Mouse (Mus musculus) liver, embryonic 15.5 days (tissue): ENCODE measurements at regions not wholly inside any gene's neighbourhood (a gene's known extent, or its start where the extent isn't known, plus 50 kb on each side); places are given as distances from the start of the nearest gene placed in this dataset.

ENCODE experiments used
- ATAC-seq: fragments of 200-750 bp; cut with Nextera tagmentation; 2 replicates; pipeline ENCODE4 v1.8.0; 2017; ENCODE audit warnings: moderate number of reproducible peaks, mild to moderate bottlenecking, moderate library complexity; ENCODE audit not compliant: insufficient read depth
- H3K27ac ChIP-seq: fragments of 300-500 bp; sonication (generic); replicated peaks from 2 replicates; pipeline ENCODE4 v1.5.1; 2015; ENCODE audit warnings: mild to moderate bottlenecking, inconsistent platforms
- H3K27me3 ChIP-seq: fragments of 300-500 bp; sonication (generic); 2 replicates; pipeline ENCODE4 v1.6.1; 2015; ENCODE audit warnings: mild to moderate bottlenecking, inconsistent platforms
- H3K36me3 ChIP-seq: fragments of 300-500 bp; sonication (generic); replicated peaks from 2 replicates; pipeline ENCODE4 v1.6.1; 2015; ENCODE audit warnings: moderate library complexity, mild to moderate bottlenecking, inconsistent platforms
- H3K4me1 ChIP-seq: fragments of 300-500 bp; sonication (generic); replicated peaks from 2 replicates; pipeline ENCODE4 v1.6.1; 2015; ENCODE audit warnings: inconsistent platforms
- H3K4me2 ChIP-seq: fragments of 300-500 bp; sonication (generic); 2 replicates; pipeline ENCODE4 v1.6.1; 2015; ENCODE audit warnings: moderate library complexity, mild to moderate bottlenecking, inconsistent platforms
- H3K4me3 ChIP-seq: fragments of 300-500 bp; sonication (generic); replicated peaks from 2 replicates; pipeline ENCODE4 v1.5.1; 2015; ENCODE audit warnings: mild to moderate bottlenecking, inconsistent platforms
- H3K9ac ChIP-seq: fragments of 300-500 bp; sonication (generic); 2 replicates; pipeline ENCODE4 v1.6.1; 2015; ENCODE audit warnings: moderate library complexity, mild to moderate bottlenecking, inconsistent platforms
- H3K9me3 ChIP-seq: fragments of 300-500 bp; sonication (generic); replicated peaks from 2 replicates; pipeline ENCODE4 v1.6.1; 2016; ENCODE audit warnings: inconsistent platforms
- WGBS: fragments of 180-500 bp; shearing (Covaris S2); methylation state at CpG from one replicate; pipeline ENCODE4 v1.1.7; 2015; ENCODE audit warnings: mixed read lengths; ENCODE audit not compliant: insufficient replicate concordance; 5-methylcytosine and 5-hydroxymethylcytosine counted together

DNA sequence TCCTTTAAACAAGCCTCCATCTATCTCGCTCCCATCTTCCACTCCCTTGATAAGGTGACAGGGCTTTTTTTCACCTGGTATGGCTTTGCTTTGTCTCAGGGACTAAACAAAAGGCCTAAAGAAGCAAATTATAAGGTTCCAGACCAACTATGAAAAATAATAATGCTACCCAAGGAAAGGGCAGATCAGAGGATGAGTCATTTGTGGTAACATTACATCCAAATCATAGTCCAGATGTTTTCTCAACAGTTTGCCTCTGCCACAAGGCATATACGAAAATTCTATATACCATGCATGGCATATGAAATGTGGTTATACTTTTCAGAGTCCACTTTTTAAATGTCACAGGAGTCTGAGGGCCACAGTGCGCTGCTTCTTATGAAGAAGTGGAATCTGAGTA, 302.7 kb downstream of the Lpin1 start:
- H3K27ac ChIP-seq = no peak overlapping the region
- no peaks in the 10 kb centered on the region for H3K4me1 ChIP-seq
- ATAC-seq = no peak
- no peaks in the 10 kb centered on the region for H3K27me3 ChIP-seq
- H3K4me2 ChIP-seq = no peak overlapping the region
- no peaks in the 10 kb centered on the region for H3K9me3 ChIP-seq
- H3K4me3 ChIP-seq = no peak overlapping the region
- no peaks in the 10 kb centered on the region for H3K36me3 ChIP-seq
- H3K9ac ChIP-seq = no peak overlapping the region
- WGBS = 55% methylated on average over 3 of the region's 3 CpGs

GRCm38 (mm10) chr12:16304701-16305377, 305.9 kb downstream of the Lpin1 start:
- no peak overlapping the region for H3K4me3 ChIP-seq
- H3K4me1 ChIP-seq = no peaks in the 10 kb centered on the region
- no peaks in the 10 kb centered on the region for H3K36me3 ChIP-seq
- no peak overlapping the region for H3K9ac ChIP-seq
- 64% methylated on average over 9 of the region's 9 CpGs for WGBS
- H3K27ac ChIP-seq = no peak overlapping the region
- no peaks in the 10 kb centered on the region for H3K9me3 ChIP-seq
- no peak for ATAC-seq
- no peak overlapping the region for H3K4me2 ChIP-seq
- no peaks in the 10 kb centered on the region for H3K27me3 ChIP-seq

DNA sequence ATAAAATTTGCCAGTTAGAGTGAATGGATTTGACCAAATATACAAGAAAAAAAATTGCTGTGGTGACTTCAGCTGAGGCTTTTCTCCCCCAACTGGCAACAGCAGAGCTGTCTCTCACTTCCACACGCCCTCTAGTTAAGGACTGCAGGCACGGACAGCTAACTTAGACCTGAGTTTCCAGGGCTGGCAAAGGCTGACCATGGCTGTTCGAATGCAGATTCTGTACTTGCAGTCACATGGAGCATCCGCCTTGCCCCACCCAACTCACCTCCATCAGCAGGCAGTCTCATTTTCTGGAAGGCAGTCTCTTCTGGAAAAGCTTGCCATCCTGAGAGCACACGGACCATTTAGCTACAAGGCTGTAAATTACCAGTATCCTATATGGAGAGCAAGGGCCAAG, 325.7 kb downstream of the Lpin1 start:
- Histone ChIP-seq H3K9ac (no peak overlapping the region), H3K4me2 (no peak overlapping the region), H3K27ac (no peak overlapping the region), H3K4me1 (no peaks in the 10 kb centered on the region), H3K4me3 (no peak overlapping the region), H3K36me3 (no peaks in the 10 kb centered on the region), H3K9me3 (no peaks in the 10 kb centered on the region), H3K27me3 (no peaks in the 10 kb centered on the region)
- ATAC-seq = no peak
- 59% methylated on average over 5 of the region's 5 CpGs for WGBS

DNA sequence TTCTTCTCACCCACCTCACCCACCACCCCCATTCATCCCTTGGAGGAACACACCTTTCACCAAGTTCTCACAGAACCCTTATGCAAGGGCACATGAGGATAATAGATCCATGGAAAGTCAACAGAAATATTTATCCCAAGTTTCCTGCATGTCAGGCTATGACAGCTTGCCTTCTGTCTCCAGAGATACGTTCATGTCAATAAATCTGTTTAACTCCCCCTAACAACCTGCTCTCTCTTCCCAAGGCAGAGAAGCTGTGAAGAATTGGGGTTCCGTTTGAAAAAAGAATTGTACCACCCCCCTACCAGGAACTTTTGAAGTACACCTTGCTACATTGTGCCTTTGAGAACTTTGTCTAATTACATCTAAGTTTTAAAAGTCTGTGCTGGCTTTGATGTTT, 331.6 kb downstream of the Lpin1 start:
- Histone ChIP-seq H3K27ac (no peak overlapping the region), H3K4me2 (no peak overlapping the region), H3K4me1 (no peaks in the 10 kb centered on the region), H3K9me3 (no peaks in the 10 kb centered on the region), H3K4me3 (no peak overlapping the region), H3K27me3 (no peaks in the 10 kb centered on the region), H3K9ac (no peak overlapping the region), H3K36me3 (no peaks in the 10 kb centered on the region)
- WGBS = 44% methylated on average over 2 of the region's 2 CpGs
- ATAC-seq = no peak

DNA sequence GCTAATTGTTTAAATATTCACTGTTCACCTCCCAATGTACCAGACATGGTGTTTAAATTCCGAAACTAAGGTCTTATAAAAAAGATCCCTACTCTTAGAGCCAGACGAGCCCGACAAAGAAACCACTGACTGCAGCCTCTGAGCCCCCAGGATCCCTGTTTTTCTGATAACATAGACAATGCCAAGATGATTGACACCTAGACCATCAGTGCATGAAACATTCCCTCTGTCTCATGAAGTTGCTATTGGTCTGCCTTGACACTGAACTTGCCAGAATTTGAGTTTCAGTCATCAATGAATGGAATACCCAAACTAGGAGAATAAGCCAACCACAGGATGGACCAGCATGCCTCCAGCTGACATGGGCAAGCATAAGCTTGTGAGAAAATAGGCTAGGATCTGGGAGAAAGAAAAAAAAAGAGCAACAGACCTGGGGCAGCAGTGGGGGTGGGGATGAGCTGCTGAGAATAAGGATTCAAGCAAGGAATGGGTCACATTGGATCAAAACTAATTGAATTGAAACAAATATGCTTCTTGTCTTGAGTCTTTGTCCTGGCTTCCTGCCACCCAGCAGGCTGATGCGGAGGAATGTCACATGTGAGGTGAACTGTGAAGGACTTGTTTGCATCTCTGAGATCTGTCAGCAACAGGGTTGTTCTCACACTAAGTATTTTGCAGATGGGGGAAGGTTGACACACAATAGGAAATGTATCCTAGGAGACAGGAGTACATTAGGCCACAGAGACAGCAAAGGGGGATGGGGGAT, 333.0 kb downstream of the Lpin1 start:
- Histone ChIP-seq H3K4me1 (no peaks in the 10 kb centered on the region), H3K36me3 (no peaks in the 10 kb centered on the region), H3K4me2 (no peak overlapping the region), H3K9ac (no peak overlapping the region), H3K27me3 (no peaks in the 10 kb centered on the region), H3K9me3 (no peaks in the 10 kb centered on the region), H3K4me3 (no peak overlapping the region), H3K27ac (no peak overlapping the region)
- 59% methylated on average over 4 of the region's 4 CpGs for WGBS
- ATAC-seq = no peak

- 35% methylated on average over 2 of the region's 2 CpGs for WGBS
- ATAC-seq = no peak
Measured at GRCm38 (mm10) chr12:16277144-16277543, 333.6 kb downstream of the Lpin1 start.

DNA sequence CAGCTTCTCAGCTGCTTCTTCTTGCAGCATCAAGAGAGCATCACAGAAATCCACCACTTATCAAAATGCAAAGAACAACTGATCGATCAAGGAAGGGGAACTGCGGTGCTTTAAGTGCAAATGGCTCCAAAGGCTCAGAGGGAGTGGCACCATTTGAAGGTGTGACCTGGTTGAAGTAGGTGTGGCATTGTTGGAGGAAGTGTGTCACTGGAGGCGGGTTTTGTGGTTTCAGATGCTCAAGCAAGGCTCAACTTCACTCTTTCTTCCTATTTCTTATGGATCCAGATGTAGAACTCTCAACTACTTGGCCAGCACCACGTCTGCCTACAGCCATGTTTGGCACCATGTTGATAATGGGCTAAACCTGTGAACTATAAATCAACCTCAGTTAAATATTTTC, 334.5 kb downstream of the Lpin1 start:
- no peaks in the 10 kb centered on the region for H3K9me3 ChIP-seq
- H3K27me3 ChIP-seq = no peaks in the 10 kb centered on the region
- no peak overlapping the region for H3K4me3 ChIP-seq
- H3K27ac ChIP-seq = no peak overlapping the region
- no peak overlapping the region for H3K4me2 ChIP-seq
- H3K36me3 ChIP-seq = no peaks in the 10 kb centered on the region
- no peak overlapping the region for H3K9ac ChIP-seq
- no peaks in the 10 kb centered on the region for H3K4me1 ChIP-seq
- ATAC-seq = no peak
- 51% methylated on average over 4 of the region's 4 CpGs for WGBS

More at GRCm38 (mm10) chr12:16277144-16277543, 333.6 kb downstream of the Lpin1 start:
- Histone ChIP-seq H3K4me3 (no peak overlapping the region), H3K4me2 (no peak overlapping the region), H3K9me3 (no peaks in the 10 kb centered on the region), H3K4me1 (no peaks in the 10 kb centered on the region), H3K27ac (no peak overlapping the region), H3K36me3 (no peaks in the 10 kb centered on the region), H3K27me3 (no peaks in the 10 kb centered on the region), H3K9ac (no peak overlapping the region)

GRCm38 (mm10) chr12:16272441-16272840, 338.3 kb downstream of the Lpin1 start:
- no peak overlapping the region for H3K4me2 ChIP-seq
- no peaks in the 10 kb centered on the region for H3K9me3 ChIP-seq
- H3K4me1 ChIP-seq = no peaks in the 10 kb centered on the region
- H3K27me3 ChIP-seq = no peaks in the 10 kb centered on the region
- no peak overlapping the region for H3K27ac ChIP-seq
- H3K4me3 ChIP-seq = no peak overlapping the region
- ATAC-seq = no peak
- H3K9ac ChIP-seq = no peak overlapping the region
- H3K36me3 ChIP-seq = no peaks in the 10 kb centered on the region

- Histone ChIP-seq H3K27me3 (no peaks in the 10 kb centered on the region), H3K4me1 (no peaks in the 10 kb centered on the region), H3K9me3 (no peaks in the 10 kb centered on the region), H3K27ac (no peak overlapping the region), H3K36me3 (no peaks in the 10 kb centered on the region), H3K9ac (no peak overlapping the region), H3K4me3 (no peak overlapping the region), H3K4me2 (no peak overlapping the region)
- ATAC-seq = no peak
- 68% methylated on average over 7 of the region's 7 CpGs for WGBS
Measured at GRCm38 (mm10) chr12:16270876-16271275, 339.9 kb downstream of the Lpin1 start.

DNA sequence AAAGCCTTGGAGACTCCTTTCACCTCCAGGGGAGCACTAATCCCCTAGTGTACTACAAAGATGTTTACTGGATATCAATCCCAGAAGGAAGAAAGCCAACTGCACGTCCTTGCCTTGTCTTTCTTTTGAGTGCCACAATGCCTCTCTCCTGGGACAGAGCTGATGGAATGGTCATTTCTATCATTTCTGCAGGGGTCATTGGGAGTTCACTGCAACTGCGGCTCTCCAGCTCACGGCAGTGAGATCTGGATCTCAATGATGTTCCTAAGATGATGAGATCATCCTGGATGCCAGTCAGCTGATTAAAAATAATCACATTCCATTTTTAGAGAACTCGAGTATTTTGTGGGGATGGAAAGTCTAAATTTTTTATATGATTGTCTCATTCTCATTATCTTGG, 341.1 kb downstream of the Lpin1 start:
- Histone ChIP-seq H3K4me2 (no peak overlapping the region), H3K4me1 (no peaks in the 10 kb centered on the region), H3K4me3 (no peak overlapping the region), H3K9me3 (no peaks in the 10 kb centered on the region), H3K36me3 (no peaks in the 10 kb centered on the region), H3K27me3 (no peaks in the 10 kb centered on the region), H3K9ac (no peak overlapping the region), H3K27ac (no peak overlapping the region)
- WGBS = 57% methylated on average over 4 of the region's 4 CpGs
- no peak for ATAC-seq

DNA sequence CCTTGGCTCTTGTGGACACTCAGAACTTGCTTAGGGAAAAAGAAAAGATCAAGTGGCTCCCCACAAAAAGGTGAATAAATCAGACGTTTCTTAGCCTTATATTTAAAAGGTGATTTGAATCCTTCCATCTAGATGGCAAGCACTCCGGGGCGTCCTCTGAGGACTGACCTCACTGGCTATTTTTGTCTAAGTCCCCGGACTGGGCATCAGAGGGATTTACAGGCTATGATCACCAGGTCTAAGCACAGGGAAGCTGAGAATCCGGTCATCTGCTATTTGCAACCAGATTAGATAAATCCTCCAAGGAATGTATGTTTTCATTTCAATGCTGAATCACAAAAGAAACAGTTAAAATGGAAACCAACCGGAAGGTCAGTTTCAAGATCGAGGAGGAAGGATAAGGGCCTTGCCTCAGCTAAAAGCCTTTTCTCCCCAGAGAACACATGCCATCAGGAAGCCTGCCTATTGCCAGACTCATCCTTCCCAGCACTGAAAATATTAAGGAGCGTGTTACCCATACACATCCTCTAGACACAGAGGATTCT, 342.1 kb downstream of the Lpin1 start:
- no peak overlapping the region for H3K9ac ChIP-seq
- no peak for ATAC-seq
- H3K27ac ChIP-seq = no peak overlapping the region
- H3K9me3 ChIP-seq = no peaks in the 10 kb centered on the region
- no peak overlapping the region for H3K4me2 ChIP-seq
- WGBS = 57% methylated on average over 8 of the region's 8 CpGs
- H3K27me3 ChIP-seq = no peaks in the 10 kb centered on the region
- no peaks in the 10 kb centered on the region for H3K36me3 ChIP-seq
- no peak overlapping the region for H3K4me3 ChIP-seq
- H3K4me1 ChIP-seq = no peaks in the 10 kb centered on the region
